In the genomic region with DNA sequence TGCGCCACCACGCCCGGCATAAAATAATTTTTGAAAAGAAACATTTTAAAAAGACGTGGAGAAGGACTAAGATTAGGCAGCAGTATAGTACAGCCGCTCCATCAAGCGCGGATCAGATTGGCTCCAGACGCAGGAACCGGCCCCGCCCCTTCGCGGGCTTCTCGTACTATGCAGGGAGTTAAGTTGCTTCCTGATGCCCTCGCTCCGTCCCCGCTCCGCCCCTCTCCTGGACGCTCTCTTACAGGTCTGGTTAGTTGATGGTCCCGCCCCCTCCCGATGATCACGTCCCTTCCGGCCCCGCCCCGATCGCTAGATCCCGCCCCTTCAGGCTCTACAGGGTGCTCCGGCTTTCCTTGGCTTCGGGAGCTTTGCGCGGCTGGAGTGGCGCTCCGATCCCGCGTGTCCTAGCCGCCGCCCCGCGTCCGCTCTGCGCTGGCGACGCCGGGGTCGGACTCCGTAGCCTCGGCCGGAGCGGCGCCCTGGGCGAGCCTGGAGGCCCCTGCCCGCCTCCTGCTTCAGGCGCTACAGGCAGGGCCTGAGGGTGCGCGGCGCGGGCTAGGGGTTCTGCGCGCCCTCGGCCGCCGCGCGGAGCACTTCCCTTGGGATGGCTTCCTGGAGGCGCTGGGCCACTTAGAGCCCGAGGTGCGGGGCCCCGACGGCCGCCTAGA, we compare ENCODE assay signal across 8 mouse cellular contexts. TPM values are rescaled to one million over a fixed set of nuclear protein-coding genes. Genes with fewer than 3 reads are reported as not detected.
DNase-seq lines count a peak whose midpoint lies in the region; ATAC-seq lines count a peak whose summit lies in the region.

Gene Fance, plus strand, starts transcription at position 308 of the 668 bp plus-strand sequence.

- 0% methylated on average over 62 of the region's 69 CpGs for WGBS in hindbrain, embryonic 14.5 days

- peaks cover 12% of the 10 kb centered on the region for H3K4me1 ChIP-seq in hindbrain, embryonic 14.5 days (replicated peaks; ENCODE audit: control insufficient read depth, insufficient read depth, low read length)

- peaks cover 27% of the 10 kb centered on the region for H3K36me3 ChIP-seq in hindbrain, embryonic 14.5 days (replicated peaks; ENCODE audit: control insufficient read depth, insufficient read depth)

- ATAC-seq in hindbrain, embryonic 14.5 days (ENCODE audit: low FRiP score), result peak; percentile 98

- no peaks in the 10 kb centered on the region for H3K9me3 ChIP-seq in hindbrain, embryonic 14.5 days (ENCODE audit: control insufficient read depth, low read length)

- DNase-seq in R1 (ENCODE audit: low read depth, low spot score), result peak; percentile 100
- DNase-seq in cerebellum, postnatal 25 days, result peak; percentile 92 to 98
- DNase-seq in frontal cortex, postnatal 25 days (ENCODE audit: low spot score in 2 of 2), result peak; percentile 77 to 87
- peak; percentile 97 for DNase-seq in hindbrain, embryonic 14.5 days (ENCODE audit: low spot score)
- peak; percentile 89 to 90 for DNase-seq in layer of hippocampus, postnatal 36 days
- peak; percentile 99 for DNase-seq in lung, postnatal 36 days
- peak; percentile 100 for DNase-seq in retina, postnatal 1 day
- DNase-seq in urinary bladder, adult 18-20 months (ENCODE audit: low spot score in 2 of 2), result peak; percentile 83 to 93

- H3K27ac ChIP-seq in hindbrain, embryonic 14.5 days, result peak within 1 kb of the TSS; percentile 82

- peak within 1 kb of the TSS; percentile 79 for H3K9ac ChIP-seq in hindbrain, embryonic 14.5 days

- H3K4me2 ChIP-seq in hindbrain, embryonic 14.5 days (replicated peaks), result peak within 1 kb of the TSS; percentile 72

- no peaks in the 10 kb centered on the region for H3K27me3 ChIP-seq in hindbrain, embryonic 14.5 days (ENCODE audit: control insufficient read depth, insufficient read depth, low read length)

- peak within 1 kb of the TSS; percentile 71 for H3K4me3 ChIP-seq in hindbrain, embryonic 14.5 days (replicated peaks; ENCODE audit: low read length)

RNA-seq across cellular contexts. Expression of gene Fance, which starts in this region (rescaled TPM):
- 22.0 and 22.6 TPM in 2 replicates for polyA plus RNA-seq in hindbrain, embryonic 14.5 days (2014; fragmentation: Nextera tagmentation; extraction: Ambion mirVana)
- 10 to 100 TPM; 25.2 to 27.9 TPM for total RNA-seq in layer of hippocampus, postnatal 36 days (2021)

Comparison
In these comparisons a context has a peak if more than half of its experiments do, and no peak if none do; other contexts are left out.
1. Peak in every context shown above with its lines: DNase-seq, ATAC-seq, H3K4me3 ChIP-seq and H3K27ac ChIP-seq.